Mouse (Mus musculus): ENCODE data around the gene Epb41l1. TPM values are rescaled to one million over a fixed set of nuclear protein-coding genes. Genes with fewer than 3 reads are reported as not detected.
"Not testable (repeated sequence)": the region's sequence is repeated elsewhere in the genome, so short reads cannot be mapped to it uniquely, and the experiment has no call there.

Gene Epb41l1
- polyA plus RNA-seq, 1 experiment from 2014 or later = 20.9 TPM

DNA sequence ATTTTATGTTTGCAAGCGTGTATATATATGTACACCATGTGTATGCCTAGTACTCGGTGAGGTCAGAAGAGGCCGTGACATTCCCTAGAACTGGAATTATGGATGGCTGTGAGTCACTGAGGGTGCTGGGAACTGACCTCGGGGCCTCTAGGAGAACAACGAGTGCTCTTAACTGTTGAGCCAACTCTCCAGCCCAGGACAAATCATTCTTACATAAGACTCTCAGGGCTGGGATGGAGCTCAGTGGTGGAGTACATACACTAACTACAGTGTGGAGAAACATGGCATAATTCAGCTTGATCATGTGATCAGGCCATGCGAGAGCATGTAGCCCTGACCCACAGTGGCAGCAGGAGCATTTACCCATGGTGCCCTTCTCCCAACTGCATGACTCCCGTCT lies 22.7 kb upstream of the Epb41l1 start:
- no peak for DNase-seq
- no peaks in the 10 kb centered on the region for H3K36me3 ChIP-seq (ENCODE audit: control insufficient read depth, insufficient read depth, low read length)
- no peak for ATAC-seq (ENCODE audit: low FRiP score, low TSS enrichment)
- H3K4me1 ChIP-seq (ENCODE audit: control insufficient read depth, insufficient read depth, low read length) = peaks cover 19% of the 10 kb centered on the region
- WGBS = 94% methylated on average over 7 of the region's 7 CpGs
- H3K9ac ChIP-seq (replicated peaks; ENCODE audit: low read length) = no peak overlapping the region
- H3K27ac ChIP-seq (replicated peaks; ENCODE audit: low read depth, low read length) = no peak overlapping the region
- no peaks in the 10 kb centered on the region for H3K9me3 ChIP-seq (ENCODE audit: control insufficient read depth, low read length)
- no peak overlapping the region for H3K4me2 ChIP-seq (ENCODE audit: low read length)
- no peaks in the 10 kb centered on the region for H3K27me3 ChIP-seq (ENCODE audit: control insufficient read depth, insufficient read depth, low read length)
- no peak overlapping the region for H3K4me3 ChIP-seq (replicated peaks; ENCODE audit: low read depth, low read length)

DNA sequence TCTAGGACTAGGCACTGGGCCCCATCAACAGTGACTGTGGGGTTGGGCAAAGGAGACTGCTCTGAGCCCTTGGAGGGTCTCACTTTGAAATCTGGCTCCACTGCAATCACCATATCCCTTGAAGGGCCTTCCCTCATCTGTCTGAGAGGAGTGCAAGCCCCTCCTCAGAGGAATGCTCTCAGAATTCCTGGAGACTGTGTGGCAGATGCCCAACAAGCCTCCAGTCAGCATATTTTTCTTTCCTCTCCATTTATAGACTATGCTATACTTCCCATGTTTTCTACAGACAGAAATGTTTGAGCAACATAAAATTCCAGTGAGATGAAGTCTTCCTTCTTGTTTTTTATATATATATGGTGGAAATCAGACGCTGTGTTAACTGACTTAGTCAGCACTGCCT lies 21.2 kb upstream of the Epb41l1 start:
- ATAC-seq (ENCODE audit: low FRiP score, low TSS enrichment) (no peak), DNase-seq (no peak)
- Histone ChIP-seq H3K36me3 (ENCODE audit: control insufficient read depth, insufficient read depth, low read length) (no peaks in the 10 kb centered on the region), H3K9me3 (ENCODE audit: control insufficient read depth, low read length) (no peaks in the 10 kb centered on the region), H3K9ac (replicated peaks; ENCODE audit: low read length) (no peak overlapping the region), H3K27ac (replicated peaks; ENCODE audit: low read depth, low read length) (no peak overlapping the region), H3K4me3 (replicated peaks; ENCODE audit: low read depth, low read length) (no peak overlapping the region), H3K27me3 (ENCODE audit: control insufficient read depth, insufficient read depth, low read length) (no peaks in the 10 kb centered on the region), H3K4me2 (ENCODE audit: low read length) (no peak overlapping the region), H3K4me1 (ENCODE audit: control insufficient read depth, insufficient read depth, low read length) (peaks cover 14% of the 10 kb centered on the region)
- 95% methylated on average over 1 of the region's 1 CpGs for WGBS

- peaks cover 14% of the 10 kb centered on the region for H3K4me1 ChIP-seq (ENCODE audit: control insufficient read depth, insufficient read depth, low read length)
- H3K27ac ChIP-seq (replicated peaks; ENCODE audit: low read depth, low read length) = peak overlapping the region; percentile 84
- no peaks in the 10 kb centered on the region for H3K36me3 ChIP-seq (ENCODE audit: control insufficient read depth, insufficient read depth, low read length)
- peak; percentile 89 for ATAC-seq (ENCODE audit: low FRiP score, low TSS enrichment)
- WGBS = 3% methylated on average over 9 of the region's 9 CpGs
- H3K9ac ChIP-seq (replicated peaks; ENCODE audit: low read length) = peak overlapping the region; percentile 57; the same call in 1 of the 2 replicates
- no peaks in the 10 kb centered on the region for H3K9me3 ChIP-seq (ENCODE audit: control insufficient read depth, low read length)
- peak; percentile 91 for DNase-seq
- H3K27me3 ChIP-seq (ENCODE audit: control insufficient read depth, insufficient read depth, low read length) = no peaks in the 10 kb centered on the region
- peak overlapping the region; percentile 52 for H3K4me2 ChIP-seq (ENCODE audit: low read length)
- peak overlapping the region; percentile 10; the same call in 1 of the 2 replicates for H3K4me3 ChIP-seq (replicated peaks; ENCODE audit: low read depth, low read length)
Measured at GRCm38 (mm10) chr2:156401331-156401730, 19.4 kb upstream of the Epb41l1 start.

GRCm38 (mm10) chr2:156402036-156402435 lies 18.7 kb upstream of the Epb41l1 start:
- Histone ChIP-seq H3K9ac (replicated peaks; ENCODE audit: low read length) (no peak overlapping the region), H3K27me3 (ENCODE audit: control insufficient read depth, insufficient read depth, low read length) (no peaks in the 10 kb centered on the region), H3K4me2 (ENCODE audit: low read length) (no peak overlapping the region), H3K9me3 (ENCODE audit: control insufficient read depth, low read length) (no peaks in the 10 kb centered on the region), H3K36me3 (ENCODE audit: control insufficient read depth, insufficient read depth, low read length) (no peaks in the 10 kb centered on the region), H3K27ac (replicated peaks; ENCODE audit: low read depth, low read length) (peak overlapping the region; percentile 84; the same call in 1 of the 2 replicates), H3K4me1 (ENCODE audit: control insufficient read depth, insufficient read depth, low read length) (peaks cover 17% of the 10 kb centered on the region), H3K4me3 (replicated peaks; ENCODE audit: low read depth, low read length) (no peak overlapping the region)
- 92% methylated on average over 3 of the region's 3 CpGs for WGBS
- DNase-seq (no peak), ATAC-seq (ENCODE audit: low FRiP score, low TSS enrichment) (no peak)

- H3K27ac ChIP-seq (replicated peaks; ENCODE audit: low read depth, low read length) = no peak overlapping the region
- no peaks in the 10 kb centered on the region for H3K27me3 ChIP-seq (ENCODE audit: control insufficient read depth, insufficient read depth, low read length)
- H3K9ac ChIP-seq (replicated peaks; ENCODE audit: low read length) = no peak overlapping the region
- 0 out of 2 replicates have a peak, but pooled peaks cover 7% of the 10 kb centered on the region for H3K4me1 ChIP-seq (ENCODE audit: control insufficient read depth, insufficient read depth, low read length)
- ATAC-seq (ENCODE audit: low FRiP score, low TSS enrichment) (no peak), DNase-seq (no peak)
- H3K4me3 ChIP-seq (replicated peaks; ENCODE audit: low read depth, low read length) = no peak overlapping the region
- H3K4me2 ChIP-seq (ENCODE audit: low read length) = no peak overlapping the region
- no peaks in the 10 kb centered on the region for H3K9me3 ChIP-seq (ENCODE audit: control insufficient read depth, low read length)
- H3K36me3 ChIP-seq (ENCODE audit: control insufficient read depth, insufficient read depth, low read length) = no peaks in the 10 kb centered on the region
- 2% methylated on average over 3 of the region's 3 CpGs for WGBS
Measured at GRCm38 (mm10) chr2:156406987-156407386, 13.7 kb upstream of the Epb41l1 start.

GRCm38 (mm10) chr2:156408168-156408567 lies 12.5 kb upstream of the Epb41l1 start:
- 0 out of 2 replicates have a peak overlapping the region, but pooled peaks have one; percentile 21 for H3K4me2 ChIP-seq (ENCODE audit: low read length)

DNA sequence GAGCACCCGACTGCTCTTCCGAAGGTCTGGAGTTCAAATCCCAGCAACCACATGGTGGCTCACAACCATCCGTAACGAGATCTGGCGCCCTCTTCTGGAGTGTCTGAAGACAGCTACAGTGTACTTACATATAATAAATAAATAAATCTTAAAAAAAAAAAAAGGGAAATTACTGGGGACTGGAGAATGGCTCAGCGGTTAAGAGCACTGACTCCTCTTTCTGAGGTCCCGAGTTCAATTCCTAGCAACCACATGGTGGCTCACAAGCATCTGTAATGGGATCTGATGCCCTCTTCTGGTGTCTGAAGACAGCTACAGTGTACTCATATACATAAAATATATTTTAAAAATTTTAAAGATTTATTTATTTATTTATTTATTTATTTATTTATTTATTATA lies 9.4 kb upstream of the Epb41l1 start:
- WGBS = 80% methylated on average over 4 of the region's 7 CpGs
- H3K4me1 ChIP-seq (ENCODE audit: control insufficient read depth, insufficient read depth, low read length) = not testable (repeated sequence)

More at GRCm38 (mm10) chr2:156408168-156408567, 12.5 kb upstream of the Epb41l1 start:
- Histone ChIP-seq H3K36me3 (ENCODE audit: control insufficient read depth, insufficient read depth, low read length) (no peaks in the 10 kb centered on the region), H3K4me3 (replicated peaks; ENCODE audit: low read depth, low read length) (no peak overlapping the region), H3K4me1 (ENCODE audit: control insufficient read depth, insufficient read depth, low read length) (0 out of 2 replicates have a peak, but pooled peaks cover 7% of the 10 kb centered on the region), H3K27me3 (ENCODE audit: control insufficient read depth, insufficient read depth, low read length) (no peaks in the 10 kb centered on the region), H3K9ac (replicated peaks; ENCODE audit: low read length) (0 out of 2 replicates have a peak overlapping the region, but pooled peaks have one; percentile 9), H3K27ac (replicated peaks; ENCODE audit: low read depth, low read length) (no peak overlapping the region), H3K9me3 (ENCODE audit: control insufficient read depth, low read length) (no peaks in the 10 kb centered on the region)
- ATAC-seq (ENCODE audit: low FRiP score, low TSS enrichment) = no peak
- DNase-seq = peak; percentile 56
- WGBS = 13% methylated on average over 8 of the region's 8 CpGs

GRCm38 (mm10) chr2:156414996-156415395 lies 5.7 kb upstream of the Epb41l1 start:
- no peak overlapping the region for H3K4me2 ChIP-seq (ENCODE audit: low read length)
- H3K27me3 ChIP-seq (ENCODE audit: control insufficient read depth, insufficient read depth, low read length) = no peaks in the 10 kb centered on the region
- no peaks in the 10 kb centered on the region for H3K9me3 ChIP-seq (ENCODE audit: control insufficient read depth, low read length)
- no peak overlapping the region for H3K27ac ChIP-seq (replicated peaks; ENCODE audit: low read depth, low read length)
- ATAC-seq (ENCODE audit: low FRiP score, low TSS enrichment) (no peak), DNase-seq (no peak)
- peaks cover 6% of the 10 kb centered on the region; the same call in 1 of the 2 replicates for H3K4me1 ChIP-seq (ENCODE audit: control insufficient read depth, insufficient read depth, low read length)
- H3K36me3 ChIP-seq (ENCODE audit: control insufficient read depth, insufficient read depth, low read length) = no peaks in the 10 kb centered on the region
- 82% methylated on average over 2 of the region's 2 CpGs for WGBS
- H3K4me3 ChIP-seq (replicated peaks; ENCODE audit: low read depth, low read length) = no peak overlapping the region
- no peak overlapping the region for H3K9ac ChIP-seq (replicated peaks; ENCODE audit: low read length)

More for the DNA sequence above, 9.4 kb upstream of the Epb41l1 start:
- not testable (repeated sequence) for H3K4me3 ChIP-seq (replicated peaks; ENCODE audit: low read depth, low read length); H3K27ac ChIP-seq (replicated peaks; ENCODE audit: low read depth, low read length); ATAC-seq (ENCODE audit: low FRiP score, low TSS enrichment); DNase-seq; H3K4me2 ChIP-seq (ENCODE audit: low read length); H3K9me3 ChIP-seq (ENCODE audit: control insufficient read depth, low read length); H3K27me3 ChIP-seq (ENCODE audit: control insufficient read depth, insufficient read depth, low read length); H3K9ac ChIP-seq (replicated peaks; ENCODE audit: low read length); H3K36me3 ChIP-seq (ENCODE audit: control insufficient read depth, insufficient read depth, low read length)

- Histone ChIP-seq H3K27ac (replicated peaks; ENCODE audit: low read depth, low read length) (no peak overlapping the region), H3K27me3 (ENCODE audit: control insufficient read depth, insufficient read depth, low read length) (no peaks in the 10 kb centered on the region), H3K9me3 (ENCODE audit: control insufficient read depth, low read length) (no peaks in the 10 kb centered on the region), H3K4me1 (ENCODE audit: control insufficient read depth, insufficient read depth, low read length) (peaks cover 11% of the 10 kb centered on the region; the same call in 1 of the 2 replicates), H3K36me3 (ENCODE audit: control insufficient read depth, insufficient read depth, low read length) (no peaks in the 10 kb centered on the region), H3K4me2 (ENCODE audit: low read length) (no peak overlapping the region), H3K9ac (replicated peaks; ENCODE audit: low read length) (no peak overlapping the region), H3K4me3 (replicated peaks; ENCODE audit: low read depth, low read length) (no peak overlapping the region)
- DNase-seq = no peak
- ATAC-seq (ENCODE audit: low FRiP score, low TSS enrichment) = no peak
- 74% methylated on average over 5 of the region's 5 CpGs for WGBS
Measured at GRCm38 (mm10) chr2:156415674-156416073, 5.0 kb upstream of the Epb41l1 start.
